Mouse (Mus musculus) heart, postnatal 25 days (tissue): ENCODE measurements at regions not wholly inside any gene's neighbourhood (a gene's known extent, or its start where the extent isn't known, plus 50 kb on each side); places are given as distances from the start of the nearest gene placed in this dataset.

ENCODE experiments used
- DNase-seq: peaks from one replicate; pipeline ENCODE4 v3.0.0; 2022; ENCODE audit warnings: low spot score
- intact Hi-C: fragments of 180-260 bp; cut with DNase I; formaldehyde crosslinking; loops from one replicate; pipeline ENCODE4 v1.15.1; 2025

DNA sequence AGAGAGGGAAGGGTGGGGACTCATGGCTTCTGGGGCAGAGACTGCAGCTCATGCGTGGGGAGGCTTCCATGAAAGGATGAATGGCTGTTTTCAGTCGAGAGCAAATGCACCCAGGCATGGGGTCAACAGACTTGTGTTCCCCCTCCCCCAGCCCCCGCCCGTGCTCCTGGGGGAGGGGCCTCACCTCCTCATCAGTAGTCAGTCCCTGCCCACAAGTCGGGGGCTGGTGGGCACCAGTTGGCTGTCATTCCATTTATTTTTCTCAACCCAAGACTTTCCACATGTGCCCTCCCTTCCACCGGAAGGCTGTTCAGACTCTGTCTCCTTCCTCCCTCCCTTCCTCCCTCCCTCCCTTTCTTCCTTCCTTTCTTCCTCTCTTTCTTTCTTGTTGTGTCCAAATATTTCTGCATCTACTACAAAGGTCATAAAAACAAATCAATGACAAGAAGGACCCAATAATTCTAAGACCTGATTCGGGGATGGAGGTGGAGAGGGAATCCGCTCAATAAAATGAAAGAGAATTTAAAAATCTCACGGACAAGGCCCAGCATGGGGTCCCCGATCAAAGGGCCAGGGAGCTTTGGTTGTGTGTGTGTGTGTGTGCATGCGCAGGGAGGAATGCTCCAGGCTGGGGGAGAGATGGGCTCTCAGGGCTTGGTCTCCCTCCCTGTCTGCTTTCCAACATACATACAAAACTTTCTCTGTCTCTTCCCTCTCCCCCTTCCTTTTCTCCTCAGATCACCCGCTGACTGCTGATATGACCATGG, 57.7 kb downstream of the Rpl14 start:
- intact Hi-C loops, result no loop called here
- DNase-seq, result no peak

DNA sequence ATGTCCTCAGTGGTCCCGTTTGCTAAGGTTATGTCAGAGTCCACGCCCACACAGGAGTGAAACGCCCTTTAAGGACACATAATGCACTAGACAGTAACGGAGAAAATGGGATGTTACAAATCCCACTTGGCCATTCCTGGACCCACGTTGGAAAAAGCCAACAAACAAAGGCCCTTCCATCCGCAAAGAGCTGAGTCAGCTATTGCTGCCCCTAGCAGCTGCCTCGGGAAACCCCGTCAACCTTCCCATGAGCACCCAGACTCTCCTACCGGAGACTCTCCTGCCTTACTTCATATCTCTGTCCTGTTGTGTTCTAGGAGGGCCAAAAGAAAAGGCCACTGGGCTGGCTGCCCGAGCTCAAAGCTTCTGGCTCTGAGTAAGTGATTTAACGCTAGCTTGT, 58.4 kb downstream of the Rpl14 start:
- DNase-seq, result no peak
- intact Hi-C loops, result no loop called here

GRCm38 (mm10) chr9:120632821-120633220, 61.6 kb downstream of the Rpl14 start:
- no peak for DNase-seq
- intact Hi-C loops, result no loop called here

DNA sequence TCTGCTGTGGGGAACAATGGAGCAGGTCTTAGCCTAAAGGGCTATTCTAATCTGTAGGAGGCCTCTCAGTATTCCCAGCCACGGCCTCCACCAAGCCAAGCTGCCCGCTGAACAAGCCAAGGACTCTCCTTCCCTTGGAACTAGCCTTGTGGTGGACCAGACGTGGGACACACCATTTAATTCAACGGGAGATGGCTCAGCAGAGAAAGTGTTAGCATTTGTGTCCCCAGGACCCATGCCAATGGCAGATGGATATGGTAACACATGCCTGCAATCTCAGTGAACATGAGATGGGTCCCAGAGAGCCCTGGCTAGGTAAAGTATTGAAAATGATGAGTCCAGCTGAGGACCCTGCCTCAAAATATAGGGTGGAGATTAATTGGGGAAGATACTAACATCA, 71.4 kb downstream of the Rpl14 start:
- DNase-seq, result no peak
- intact Hi-C loops, result no loop called here

DNA sequence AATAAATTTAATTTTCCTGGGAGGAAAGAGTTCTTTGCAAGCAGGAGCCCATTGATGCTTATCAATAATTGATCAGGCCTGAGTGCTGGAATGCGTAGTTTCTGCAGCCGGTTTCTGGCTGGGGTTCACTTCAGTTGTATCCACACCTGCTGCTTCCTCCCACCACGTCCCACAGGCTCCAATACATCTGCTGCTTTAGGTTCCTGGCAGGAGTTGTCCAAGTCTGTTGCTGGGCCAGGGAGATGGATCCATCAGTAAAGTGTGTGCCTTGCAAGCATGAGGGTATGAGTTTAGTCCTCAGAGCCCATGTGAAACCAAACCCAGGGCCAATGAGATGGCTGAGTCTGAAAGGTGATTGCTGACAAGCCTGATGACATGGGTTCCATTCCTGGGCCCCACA, 72.1 kb downstream of the Rpl14 start:
- no peak for DNase-seq
- intact Hi-C loops, result no loop called here

DNA sequence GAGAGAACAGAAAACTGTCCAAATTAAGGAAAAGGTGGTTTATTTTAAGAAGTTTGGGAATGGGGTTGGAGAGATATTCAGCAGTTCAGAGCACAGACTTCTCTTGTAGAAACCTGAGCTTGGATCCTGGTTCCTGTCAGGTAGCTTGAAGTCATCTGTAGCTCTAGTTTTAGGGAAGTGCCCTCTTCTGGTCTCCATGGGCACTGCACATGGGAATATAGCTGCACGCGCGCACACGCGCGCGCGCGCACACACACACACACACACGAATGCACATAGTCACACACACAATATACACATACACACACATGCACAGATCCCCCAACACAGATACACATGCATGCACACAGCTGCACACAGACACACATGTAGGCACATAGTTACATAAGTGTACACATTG, 74.5 kb downstream of the Rpl14 start:
- no peak for DNase-seq
- intact Hi-C loops, result no loop called here

- DNase-seq, result no peak
- intact Hi-C loops, result no loop called here
Observed at GRCm38 (mm10) chr9:120646806-120647667, 75.8 kb downstream of the Rpl14 start.

- intact Hi-C loops, result no loop called here
- DNase-seq, result no peak
Observed at GRCm38 (mm10) chr9:120647668-120647955, 76.4 kb downstream of the Rpl14 start.

DNA sequence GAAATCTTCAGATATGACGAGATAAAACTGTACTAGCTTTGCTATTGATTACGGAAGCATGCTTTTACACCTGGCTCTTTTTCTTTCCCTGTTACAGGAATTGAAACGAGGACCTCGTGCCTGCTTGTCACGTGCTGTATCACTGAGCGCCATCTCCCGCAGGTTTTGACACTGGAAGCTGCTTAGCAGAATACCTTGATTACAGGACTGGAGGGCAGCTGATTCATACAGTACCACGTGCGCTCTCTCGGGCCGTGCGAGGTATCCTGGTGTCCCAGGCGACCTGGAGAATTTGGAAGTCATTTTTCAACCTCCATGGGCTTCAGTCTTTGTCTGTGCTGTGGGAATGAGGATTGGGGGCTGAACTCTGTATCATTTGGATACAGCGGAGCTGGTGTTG, 81.5 kb downstream of the Rpl14 start:
- no peak for DNase-seq
- intact Hi-C loops, result loop anchor here (5.0 kb wide), 1 partner anchor 50 kb away; no protein-coding TSS in a partner anchor

DNA sequence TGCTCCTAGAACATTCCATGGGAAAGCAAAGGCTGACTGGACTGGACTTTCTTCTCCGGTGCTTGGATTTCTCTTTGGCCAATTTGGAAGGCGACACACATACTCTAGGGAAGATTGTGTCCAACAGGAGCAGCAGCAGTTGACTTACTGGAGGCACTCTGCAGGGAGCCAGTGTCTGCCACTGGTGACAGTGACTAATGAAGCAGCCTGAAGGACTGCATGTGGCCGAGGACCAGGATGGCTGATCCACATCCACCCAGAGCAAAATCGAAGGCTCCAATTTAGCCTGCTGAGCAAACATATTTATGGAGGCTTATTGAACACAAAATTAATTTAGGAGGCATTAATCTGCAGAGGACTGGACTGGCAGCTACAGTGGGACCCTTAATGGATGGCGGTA, 81.9 kb downstream of the Rpl14 start:
- intact Hi-C loops, result loop anchor here (5.0 kb wide), 1 partner anchor 51 kb away; no protein-coding TSS in a partner anchor
- DNase-seq, result no peak

DNA sequence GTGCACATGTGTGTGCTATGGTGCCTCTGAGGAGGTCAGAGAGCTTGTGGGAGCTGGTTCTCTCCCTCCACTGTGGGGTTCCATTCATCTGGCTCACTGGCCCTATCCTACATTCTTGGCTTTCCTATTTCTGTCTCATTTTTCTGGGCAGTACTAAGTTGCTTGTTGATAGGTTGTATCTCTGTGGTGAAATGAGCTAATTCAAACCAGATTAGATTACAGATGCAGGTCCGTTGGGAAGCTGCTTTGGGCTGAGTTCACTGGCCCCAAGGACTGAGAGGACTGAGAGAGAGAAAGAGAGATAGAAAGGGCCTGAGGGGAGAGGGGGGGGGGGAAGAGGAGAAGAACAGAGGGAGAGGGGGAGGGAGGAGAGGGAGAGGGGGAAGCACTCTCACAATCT, 83.5 kb downstream of the Rpl14 start:
- intact Hi-C loops, result loop anchor here (5.0 kb wide), 2 partner anchors 52 to 123 kb away; no protein-coding TSS in a partner anchor
- DNase-seq, result no peak

GRCm38 (mm10) chr9:120656976-120657375, 85.7 kb downstream of the Rpl14 start:
- no peak for DNase-seq
- intact Hi-C loops, result loop anchor here (5.0 kb wide), 1 partner anchor 120 kb away; no protein-coding TSS in a partner anchor

- intact Hi-C loops, result loop anchor here (5.0 kb wide), 1 partner anchor 120 kb away; no protein-coding TSS in a partner anchor
- no peak for DNase-seq
Observed at GRCm38 (mm10) chr9:120657786-120658185, 86.5 kb downstream of the Rpl14 start.

DNA sequence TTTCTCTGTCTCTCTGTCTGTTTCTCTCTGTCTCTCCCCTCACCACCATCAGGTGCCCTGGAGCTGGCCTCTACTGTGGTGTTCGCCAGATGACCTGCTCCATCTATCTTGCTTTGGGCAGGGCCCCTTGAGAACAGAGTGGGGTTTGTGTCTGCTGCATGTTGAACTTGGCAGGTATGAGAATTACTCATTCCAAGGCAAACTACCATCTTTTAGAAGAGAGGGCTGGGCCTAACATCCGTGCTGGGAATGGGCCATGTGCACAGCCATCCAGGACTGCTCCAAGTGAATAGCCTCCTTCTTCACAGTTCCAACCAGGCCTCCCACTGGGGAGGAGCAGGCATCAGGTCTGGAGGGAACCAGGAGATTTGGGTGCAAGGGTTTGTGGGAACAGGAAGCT, 87.3 kb downstream of the Rpl14 start:
- peak; percentile 43 for DNase-seq
- intact Hi-C loops, result loop anchor here (5.0 kb wide), 1 partner anchor 119 kb away; no protein-coding TSS in a partner anchor

GRCm38 (mm10) chr9:120661226-120661625, 90.0 kb downstream of the Rpl14 start:
- intact Hi-C loops, result loop anchor here (2.0 kb wide), 1 partner anchor 30 kb away; no protein-coding TSS in a partner anchor
- DNase-seq, result no peak

GRCm38 (mm10) chr9:120661641-120662227, 90.5 kb downstream of the Rpl14 start:
- intact Hi-C loops, result loop anchor here (2.0 kb wide), 1 partner anchor 29 kb away; no protein-coding TSS in a partner anchor

DNA sequence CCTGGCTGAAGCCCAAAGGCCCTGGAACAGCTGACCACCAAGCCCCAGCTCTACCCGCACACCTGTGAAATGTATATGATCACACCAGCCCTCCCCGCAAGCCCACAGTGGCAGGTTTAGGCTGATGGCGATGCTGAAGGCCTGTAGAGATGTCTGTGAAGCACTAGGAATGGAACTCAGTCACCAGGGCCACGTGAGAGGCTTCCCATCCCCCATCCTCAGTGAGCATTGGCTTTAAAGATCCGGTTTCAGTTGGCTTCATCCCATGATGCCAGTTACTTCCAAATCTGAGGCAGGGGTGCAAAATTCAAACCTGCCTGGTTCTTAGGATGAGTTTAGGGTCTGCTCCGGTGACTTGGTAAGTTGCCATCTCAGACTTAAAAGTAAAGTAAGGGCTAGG, 91.9 kb downstream of the Rpl14 start:
- intact Hi-C loops, result no loop called here
- DNase-seq, result no peak

More at GRCm38 (mm10) chr9:120661641-120662227, 90.5 kb downstream of the Rpl14 start:
- DNase-seq, result no peak

GRCm38 (mm10) chr9:120664086-120664485, 92.8 kb downstream of the Rpl14 start:
- DNase-seq, result no peak
- intact Hi-C loops, result no loop called here

GRCm38 (mm10) chr9:120672452-120672851, 101.2 kb downstream of the Rpl14 start:
- intact Hi-C loops, result no loop called here
- no peak for DNase-seq

DNA sequence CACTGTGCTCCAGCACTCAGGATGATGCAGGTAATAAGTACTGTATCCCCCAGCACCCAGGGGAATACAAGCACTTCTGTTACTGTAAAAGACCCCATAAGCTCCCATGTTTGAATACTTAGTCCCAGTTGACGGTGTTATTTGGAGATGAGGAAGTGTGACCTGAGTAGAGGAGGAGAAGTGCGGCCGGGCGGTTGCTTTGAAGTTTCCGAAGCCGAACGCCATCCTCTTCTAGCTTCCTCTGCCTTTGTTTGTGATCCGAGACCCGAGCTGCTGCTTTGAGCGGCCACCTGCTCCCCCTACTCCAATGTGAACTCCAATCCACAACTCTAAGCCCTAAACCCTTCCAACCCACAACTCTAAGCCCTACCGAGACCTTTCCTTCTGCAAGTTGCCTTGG, 103.6 kb downstream of the Rpl14 start:
- intact Hi-C loops, result no loop called here
- DNase-seq, result no peak
